Mouse (Mus musculus) liver, postnatal 0 days (tissue): ENCODE data around the gene Slc25a24. TPM values are rescaled to one million over a fixed set of nuclear protein-coding genes. Genes with fewer than 3 reads are reported as not detected.

Experiments used
- ATAC-seq: fragments of 200-750 bp; cut with Nextera tagmentation; 2 replicates; pipeline ENCODE4 v1.8.0; 2017; ENCODE audit warnings: mild to moderate bottlenecking, moderate library complexity
- DNase-seq: peaks from one replicate; pipeline ENCODE4 v3.0.0-alpha.2; 2016
- H3K27ac ChIP-seq: fragments of 300-500 bp; sonication (generic); 2 replicates; pipeline ENCODE4 v1.5.1; 2014; ENCODE audit warnings: antibody characterized with exemption, moderate library complexity, mild to moderate bottlenecking, low read depth
- H3K27me3 ChIP-seq: fragments of 300-500 bp; sonication (generic); 2 replicates; pipeline ENCODE4 v1.6.1; 2014; ENCODE audit warnings: low read length, control low read depth, mixed read lengths; ENCODE audit not compliant: insufficient read depth
- H3K36me3 ChIP-seq: fragments of 300-500 bp; sonication (generic); replicated peaks from 2 replicates; pipeline ENCODE4 v1.6.1; 2014; ENCODE audit warnings: mild to moderate bottlenecking, control low read depth, low read length, moderate library complexity, mixed read lengths; ENCODE audit not compliant: insufficient read depth
- H3K4me1 ChIP-seq: fragments of 300-500 bp; sonication (generic); 2 replicates; pipeline ENCODE4 v1.6.1; 2014; ENCODE audit warnings: antibody characterized with exemption, mild to moderate bottlenecking, control low read depth; ENCODE audit not compliant: insufficient read depth
- H3K4me2 ChIP-seq: fragments of 300-500 bp; sonication (generic); 2 replicates; pipeline ENCODE4 v1.6.1; 2014; ENCODE audit warnings: low read depth, mild to moderate bottlenecking, low read length, moderate library complexity, mixed read lengths
- H3K4me3 ChIP-seq: fragments of 300-500 bp; sonication (generic); 2 replicates; pipeline ENCODE4 v1.5.1; 2014; ENCODE audit warnings: low read depth, low read length
- H3K9ac ChIP-seq: fragments of 300-500 bp; sonication (generic); replicated peaks from 2 replicates; pipeline ENCODE4 v1.6.1; 2014; ENCODE audit warnings: mild to moderate bottlenecking, moderate library complexity
- H3K9me3 ChIP-seq: fragments of 300-500 bp; sonication (generic); 2 replicates; pipeline ENCODE4 v1.6.1; 2016; ENCODE audit warnings: mild to moderate bottlenecking, control low read depth, low read length, mixed read lengths
- CTCF ChIP-seq: sonication (generic); IDR thresholded peaks from 2 replicates; pipeline ENCODE4 v1.5.1; 2016; ENCODE audit warnings: antibody characterized with exemption, low read depth
- EP300 ChIP-seq: IDR thresholded peaks from 2 replicates; pipeline ENCODE4 v1.6.1; 2016; ENCODE audit warnings: antibody characterized with exemption, low read depth, mild to moderate bottlenecking
- WGBS: fragments of 180-500 bp; shearing (Covaris S2); extraction: QIAGEN DNeasy Blood & Tissue Kit; methylation state at CpG from one replicate; pipeline ENCODE4 v1.1.7; 2014; ENCODE audit not compliant: insufficient replicate concordance; 5-methylcytosine and 5-hydroxymethylcytosine counted together
- polyA plus RNA-seq: library from polyadenylated mRNA; unstranded; fragments of >200 nt; fragmentation: Nextera tagmentation; extraction: Ambion mirVana; gene quantifications from 2 replicates; pipeline ENCODE4 v1.2.1, GENCODE M21; 2015

Slc25a24 gene
- polyA plus RNA-seq, 1 experiment from 2014 or later = 5.7 TPM

- ATAC-seq (no peak), DNase-seq (no peak)
- H3K4me1 ChIP-seq = no peaks in the 10 kb centered on the region
- no peak overlapping the region for H3K4me2 ChIP-seq
- H3K4me3 ChIP-seq = no peak overlapping the region
- TF ChIP-seq CTCF (no peak), EP300 (no peak)
- H3K9me3 ChIP-seq = no peaks in the 10 kb centered on the region
- WGBS = 62% methylated on average over 5 of the region's 5 CpGs
- no peaks in the 10 kb centered on the region for H3K36me3 ChIP-seq
- H3K27ac ChIP-seq = no peak overlapping the region
- H3K9ac ChIP-seq = no peak overlapping the region
- no peaks in the 10 kb centered on the region for H3K27me3 ChIP-seq
Measured at GRCm38 (mm10) chr3:109174394-109174793, 51.4 kb downstream of the Slc25a24 start.

- no peak overlapping the region for H3K4me3 ChIP-seq
- no peak for ATAC-seq
- no peak overlapping the region for H3K27ac ChIP-seq
- no peaks in the 10 kb centered on the region for H3K27me3 ChIP-seq
- H3K4me1 ChIP-seq = no peaks in the 10 kb centered on the region
- no peak overlapping the region for H3K4me2 ChIP-seq
- no peaks in the 10 kb centered on the region for H3K36me3 ChIP-seq
- H3K9ac ChIP-seq = no peak overlapping the region
- TF ChIP-seq CTCF (no peak), EP300 (no peak)
- no peaks in the 10 kb centered on the region for H3K9me3 ChIP-seq
- 36% methylated on average over 6 of the region's 6 CpGs for WGBS
- no peak for DNase-seq
Measured at GRCm38 (mm10) chr3:109178705-109179104, 55.8 kb downstream of the Slc25a24 start.

DNA sequence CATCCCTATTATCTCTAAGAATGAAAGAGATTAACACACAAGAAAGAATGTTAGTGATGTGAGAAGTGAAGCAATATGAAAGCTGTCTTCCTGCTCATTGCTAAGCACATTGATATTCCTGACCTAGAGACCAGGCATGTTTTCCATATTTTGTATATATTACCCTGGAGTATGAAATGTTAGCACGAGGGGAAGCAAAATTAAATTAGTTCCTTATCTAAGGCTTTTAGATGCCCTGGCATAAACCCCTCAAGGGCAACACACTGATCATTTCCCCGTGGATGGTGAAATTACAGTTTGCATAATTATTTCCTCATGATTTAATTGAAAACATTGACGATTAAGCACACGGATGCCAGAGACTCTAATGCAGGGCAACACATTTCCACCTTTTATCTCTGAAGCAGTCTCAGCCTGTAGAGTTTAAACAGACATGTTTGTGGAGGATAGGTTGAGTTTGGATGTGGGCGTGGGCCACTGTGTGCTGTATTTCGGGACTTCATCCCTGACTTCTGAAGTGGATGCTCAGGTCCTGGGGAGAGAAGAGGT, 56.7 kb downstream of the Slc25a24 start:
- 66% methylated on average over 6 of the region's 6 CpGs for WGBS
- TF ChIP-seq CTCF = no peak
- TF ChIP-seq EP300 = no peak
- H3K4me1 ChIP-seq = no peaks in the 10 kb centered on the region
- no peak overlapping the region for H3K4me3 ChIP-seq
- H3K9me3 ChIP-seq = peaks cover under 1% of the 10 kb centered on the region; the same call in 1 of the 2 replicates
- ATAC-seq (no peak), DNase-seq (no peak)
- no peak overlapping the region for H3K27ac ChIP-seq
- no peaks in the 10 kb centered on the region for H3K36me3 ChIP-seq
- no peaks in the 10 kb centered on the region for H3K27me3 ChIP-seq
- no peak overlapping the region for H3K9ac ChIP-seq
- no peak overlapping the region for H3K4me2 ChIP-seq

GRCm38 (mm10) chr3:109196166-109196565, 73.2 kb downstream of the Slc25a24 start:
- TF ChIP-seq CTCF = no peak
- no peak for TF ChIP-seq EP300
- H3K4me1 ChIP-seq = no peaks in the 10 kb centered on the region
- DNase-seq (no peak), ATAC-seq (no peak)
- no peak overlapping the region for H3K27ac ChIP-seq
- no peaks in the 10 kb centered on the region for H3K27me3 ChIP-seq
- no peaks in the 10 kb centered on the region for H3K9me3 ChIP-seq
- no peak overlapping the region for H3K4me2 ChIP-seq
- H3K4me3 ChIP-seq = no peak overlapping the region
- 61% methylated on average over 2 of the region's 2 CpGs for WGBS
- no peaks in the 10 kb centered on the region for H3K36me3 ChIP-seq
- no peak overlapping the region for H3K9ac ChIP-seq

DNA sequence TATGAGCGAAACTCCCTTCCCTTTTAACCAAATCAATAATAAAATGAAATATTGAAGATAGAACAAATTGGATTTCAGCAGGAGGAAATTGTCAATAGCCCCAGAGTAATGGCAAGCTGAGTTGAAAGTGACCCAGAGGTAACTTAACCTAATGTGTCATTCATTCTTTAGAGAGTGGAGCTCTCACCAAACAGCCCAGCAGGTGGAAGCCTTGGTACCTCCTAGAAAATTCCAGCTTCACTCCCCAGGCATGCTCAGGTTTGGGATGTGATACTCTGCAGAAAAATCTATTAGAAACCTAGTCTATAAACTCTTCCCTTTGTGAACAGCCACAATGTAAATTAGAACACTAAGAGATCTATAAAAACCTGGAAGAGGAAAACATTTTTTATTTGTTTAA, 76.3 kb downstream of the Slc25a24 start:
- Histone ChIP-seq H3K4me1 (no peaks in the 10 kb centered on the region), H3K27ac (no peak overlapping the region), H3K9ac (no peak overlapping the region), H3K9me3 (no peaks in the 10 kb centered on the region), H3K36me3 (no peaks in the 10 kb centered on the region), H3K4me2 (no peak overlapping the region), H3K4me3 (no peak overlapping the region), H3K27me3 (no peaks in the 10 kb centered on the region)
- ATAC-seq (no peak), DNase-seq (no peak)
- 67% methylated on average over 1 of the region's 1 CpGs for WGBS
- no peak for TF ChIP-seq EP300
- TF ChIP-seq CTCF = 0 out of 2 replicates have a peak, but pooled peaks have one; percentile 27

DNA sequence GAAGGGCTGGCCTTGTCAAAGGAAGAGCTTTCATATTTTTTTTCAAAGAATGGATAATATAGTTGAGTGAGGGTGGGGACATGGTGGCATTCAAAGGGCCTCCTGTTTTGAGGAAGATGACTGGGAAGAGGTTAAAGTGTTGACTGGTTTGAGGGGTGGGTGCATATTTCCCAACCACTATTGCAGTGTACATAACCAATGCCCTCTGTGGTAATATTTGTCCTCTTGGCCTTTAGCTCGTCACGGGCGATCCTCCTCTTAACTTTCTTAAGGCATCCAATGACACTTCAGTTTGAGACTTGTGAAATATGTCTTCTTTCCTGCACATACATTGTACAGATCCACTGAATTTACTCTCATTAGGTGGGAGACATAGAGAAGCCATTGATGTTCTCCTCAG, 89.4 kb downstream of the Slc25a24 start:
- peaks cover 13% of the 10 kb centered on the region for H3K4me1 ChIP-seq
- H3K36me3 ChIP-seq = no peaks in the 10 kb centered on the region
- no peaks in the 10 kb centered on the region for H3K9me3 ChIP-seq
- no peak overlapping the region for H3K9ac ChIP-seq
- peak; percentile 48; the same call in 1 of the 2 replicates for ATAC-seq
- no peaks in the 10 kb centered on the region for H3K27me3 ChIP-seq
- 50% methylated on average over 3 of the region's 3 CpGs for WGBS
- H3K4me3 ChIP-seq = no peak overlapping the region
- no peak overlapping the region for H3K27ac ChIP-seq
- no peak for DNase-seq
- peak overlapping the region; percentile 32; the same call in 1 of the 2 replicates for H3K4me2 ChIP-seq
- TF ChIP-seq CTCF = no peak
- no peak for TF ChIP-seq EP300

DNA sequence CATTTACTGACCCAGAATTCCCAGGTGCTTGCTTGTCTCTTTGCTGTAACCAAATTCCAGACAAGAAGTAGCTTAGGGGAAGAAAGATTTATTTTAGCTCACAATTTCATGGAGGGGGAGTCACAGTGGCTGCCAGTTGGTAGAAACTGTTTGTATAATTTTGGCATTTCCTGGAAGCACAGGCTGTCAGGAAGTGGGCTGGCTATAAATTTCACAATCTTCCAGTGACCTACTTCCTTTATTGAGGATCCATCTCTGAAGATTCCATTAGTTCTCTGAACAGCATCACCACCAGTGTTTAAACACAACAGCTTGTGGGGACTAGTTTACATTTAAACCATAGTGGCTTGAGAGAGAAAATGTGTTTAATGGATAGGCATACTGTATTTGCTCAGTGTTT, 93.4 kb downstream of the Slc25a24 start:
- no peaks in the 10 kb centered on the region for H3K9me3 ChIP-seq
- TF ChIP-seq CTCF (no peak), EP300 (no peak)
- H3K4me3 ChIP-seq = no peak overlapping the region
- peaks cover 9% of the 10 kb centered on the region for H3K4me1 ChIP-seq
- H3K4me2 ChIP-seq = no peak overlapping the region
- DNase-seq (no peak), ATAC-seq (no peak)
- no peaks in the 10 kb centered on the region for H3K27me3 ChIP-seq
- H3K27ac ChIP-seq = no peak overlapping the region
- H3K36me3 ChIP-seq = no peaks in the 10 kb centered on the region
- no peak overlapping the region for H3K9ac ChIP-seq

Other genes with a start within 250 kb of the Slc25a24 start
- gene Fndc7, start 233.1 kb upstream of the Slc25a24 start, polyA plus RNA-seq = 0.06 and 0.09 TPM in 2 replicates
- gene Prpf38b, start 211.4 kb upstream of the Slc25a24 start, polyA plus RNA-seq = 21.5 and 23.9 TPM in 2 replicates
- not detected in 2 replicates for gene Henmt1, start 183.3 kb upstream of the Slc25a24 start, polyA plus RNA-seq
- not detected in 2 replicates for gene Gm9857, start 182.7 kb upstream of the Slc25a24 start, polyA plus RNA-seq
- 1.9 and 2.2 TPM in 2 replicates for gene Fam102b, start 95.5 kb upstream of the Slc25a24 start, polyA plus RNA-seq
- gene Slc25a54, start 42.7 kb upstream of the Slc25a24 start, polyA plus RNA-seq = not detected in 2 replicates
- gene Vav3, start 217.5 kb downstream of the Slc25a24 start, polyA plus RNA-seq = 4.0 and 4.4 TPM in 2 replicates